Mouse (Mus musculus): ENCODE results near the gene Rbfox1. TPM values are rescaled to one million over a fixed set of nuclear protein-coding genes. Genes with fewer than 3 reads are reported as not detected.

Rbfox1 gene
- total and polyA plus RNA-seq, 3 experiments, result 31.6 to 58.1 (median 52.9) TPM

GRCm38 (mm10) chr16:6640330-6640729, 755.2 kb downstream of the Rbfox1 start:
- intact Hi-C loops (cut with DNase I), result no loop called here
- Histone ChIP-seq H3K27me3 (ENCODE audit: control insufficient read depth, insufficient read depth, low read length) (no peaks in the 10 kb centered on the region), H3K4me3 (no peak overlapping the region), H3K9ac (ENCODE audit: low read depth, low read length) (no peak overlapping the region), H3K79me2 (replicated peaks; ENCODE audit: control insufficient read depth, insufficient read depth, low read length) (no peaks in the 10 kb centered on the region), H3K4me1 (ENCODE audit: control insufficient read depth, insufficient read depth, low read length) (no peaks in the 10 kb centered on the region), H3K27ac (no peak overlapping the region), H3K36me3 (ENCODE audit: control insufficient read depth, insufficient read depth, low read length) (no peaks in the 10 kb centered on the region)
- WGBS, result 38% methylated on average over 1 of the region's 1 CpGs
- DNase-seq, result no peak
- no peak for TF ChIP-seq POLR2A (IDR thresholded peaks at IDR 0.05; ENCODE audit: insufficient read depth, low read depth, low read length)

GRCm38 (mm10) chr16:6646941-6647340, 761.8 kb downstream of the Rbfox1 start:
- Histone ChIP-seq H3K79me2 (replicated peaks; ENCODE audit: control insufficient read depth, insufficient read depth, low read length) (no peaks in the 10 kb centered on the region), H3K27me3 (ENCODE audit: control insufficient read depth, insufficient read depth, low read length) (no peaks in the 10 kb centered on the region; the same call in 1 of the 2 replicates), H3K4me3 (no peak overlapping the region), H3K9ac (ENCODE audit: low read depth, low read length) (no peak overlapping the region), H3K27ac (no peak overlapping the region), H3K4me1 (ENCODE audit: control insufficient read depth, insufficient read depth, low read length) (no peaks in the 10 kb centered on the region), H3K36me3 (ENCODE audit: control insufficient read depth, insufficient read depth, low read length) (no peaks in the 10 kb centered on the region)
- DNase-seq, result no peak
- TF ChIP-seq EP300 (IDR thresholded peaks at IDR 0.05; ENCODE audit: insufficient read depth, low read depth, low read length), result no peak
- TF ChIP-seq CTCF (IDR thresholded peaks at IDR 0.05), result no peak
- TF ChIP-seq POLR2A (IDR thresholded peaks at IDR 0.05; ENCODE audit: insufficient read depth, low read depth, low read length), result no peak
- WGBS, result 76% methylated on average over 5 of the region's 5 CpGs
- intact Hi-C loops (cut with DNase I), result no loop called here

GRCm38 (mm10) chr16:6648753-6649152, 763.6 kb downstream of the Rbfox1 start:
- no peak for DNase-seq
- TF ChIP-seq POLR2A (IDR thresholded peaks at IDR 0.05; ENCODE audit: insufficient read depth, low read depth, low read length) (no peak), EP300 (IDR thresholded peaks at IDR 0.05; ENCODE audit: insufficient read depth, low read depth, low read length) (no peak), CTCF (IDR thresholded peaks at IDR 0.05) (no peak)
- H3K4me3 ChIP-seq, result no peak overlapping the region
- no peak overlapping the region for H3K27ac ChIP-seq
- intact Hi-C loops (cut with DNase I), result no loop called here
- H3K4me1 ChIP-seq (ENCODE audit: control insufficient read depth, insufficient read depth, low read length), result no peaks in the 10 kb centered on the region
- no peaks in the 10 kb centered on the region for H3K36me3 ChIP-seq (ENCODE audit: control insufficient read depth, insufficient read depth, low read length)
- no peaks in the 10 kb centered on the region; the same call in 1 of the 2 replicates for H3K27me3 ChIP-seq (ENCODE audit: control insufficient read depth, insufficient read depth, low read length)
- H3K9ac ChIP-seq (ENCODE audit: low read depth, low read length), result no peak overlapping the region
- 44% methylated on average over 1 of the region's 1 CpGs for WGBS
- no peaks in the 10 kb centered on the region for H3K79me2 ChIP-seq (replicated peaks; ENCODE audit: control insufficient read depth, insufficient read depth, low read length)

GRCm38 (mm10) chr16:6658594-6658993, 773.4 kb downstream of the Rbfox1 start:
- no peaks in the 10 kb centered on the region for H3K36me3 ChIP-seq (ENCODE audit: control insufficient read depth, insufficient read depth, low read length)
- no peak overlapping the region for H3K27ac ChIP-seq
- no peaks in the 10 kb centered on the region for H3K27me3 ChIP-seq (ENCODE audit: control insufficient read depth, insufficient read depth, low read length)
- no peak overlapping the region for H3K4me3 ChIP-seq
- H3K9ac ChIP-seq (ENCODE audit: low read depth, low read length), result no peak overlapping the region
- no peaks in the 10 kb centered on the region for H3K79me2 ChIP-seq (replicated peaks; ENCODE audit: control insufficient read depth, insufficient read depth, low read length)
- WGBS, result 69% methylated on average over 2 of the region's 2 CpGs
- no peak for TF ChIP-seq POLR2A (IDR thresholded peaks at IDR 0.05; ENCODE audit: insufficient read depth, low read depth, low read length)
- DNase-seq, result no peak
- no peaks in the 10 kb centered on the region for H3K4me1 ChIP-seq (ENCODE audit: control insufficient read depth, insufficient read depth, low read length)
- intact Hi-C loops (cut with DNase I), result no loop called here

- no peak for TF ChIP-seq CTCF (IDR thresholded peaks at IDR 0.05)
- 79% methylated on average over 1 of the region's 1 CpGs for WGBS
Observed at GRCm38 (mm10) chr16:6686076-6686757, 801.1 kb downstream of the Rbfox1 start.

GRCm38 (mm10) chr16:6704847-6705246, 819.7 kb downstream of the Rbfox1 start:
- H3K4me3 ChIP-seq, result no peak overlapping the region
- DNase-seq, result no peak
- H3K36me3 ChIP-seq (ENCODE audit: control insufficient read depth, insufficient read depth, low read length), result no peaks in the 10 kb centered on the region
- no peaks in the 10 kb centered on the region for H3K79me2 ChIP-seq (replicated peaks; ENCODE audit: control insufficient read depth, insufficient read depth, low read length)
- intact Hi-C loops (cut with DNase I), result no loop called here
- WGBS, result 88% methylated on average over 5 of the region's 5 CpGs
- no peaks in the 10 kb centered on the region for H3K27me3 ChIP-seq (ENCODE audit: control insufficient read depth, insufficient read depth, low read length)
- no peak overlapping the region for H3K27ac ChIP-seq
- H3K9ac ChIP-seq (ENCODE audit: low read depth, low read length), result no peak overlapping the region
- no peak for TF ChIP-seq POLR2A (IDR thresholded peaks at IDR 0.05; ENCODE audit: insufficient read depth, low read depth, low read length)
- TF ChIP-seq EP300 (IDR thresholded peaks at IDR 0.05; ENCODE audit: insufficient read depth, low read depth, low read length), result no peak
- no peak for TF ChIP-seq CTCF (IDR thresholded peaks at IDR 0.05)
- H3K4me1 ChIP-seq (ENCODE audit: control insufficient read depth, insufficient read depth, low read length), result no peaks in the 10 kb centered on the region

More at GRCm38 (mm10) chr16:6686076-6686757, 801.1 kb downstream of the Rbfox1 start:
- intact Hi-C loops (cut with DNase I), result no loop called here
- no peak for DNase-seq
- Histone ChIP-seq H3K4me1 (ENCODE audit: control insufficient read depth, insufficient read depth, low read length) (no peaks in the 10 kb centered on the region), H3K9ac (ENCODE audit: low read depth, low read length) (no peak overlapping the region), H3K36me3 (ENCODE audit: control insufficient read depth, insufficient read depth, low read length) (no peaks in the 10 kb centered on the region), H3K79me2 (replicated peaks; ENCODE audit: control insufficient read depth, insufficient read depth, low read length) (no peaks in the 10 kb centered on the region), H3K4me3 (no peak overlapping the region), H3K27me3 (ENCODE audit: control insufficient read depth, insufficient read depth, low read length) (no peaks in the 10 kb centered on the region), H3K27ac (no peak overlapping the region)
